Mouse (Mus musculus): Measurements from ENCODE around the gene Jph3. TPM values are rescaled to one million over a fixed set of nuclear protein-coding genes. Genes with fewer than 3 reads are reported as not detected.

The Jph3 gene
- polyA plus RNA-seq, 1 experiment = not detected

DNA sequence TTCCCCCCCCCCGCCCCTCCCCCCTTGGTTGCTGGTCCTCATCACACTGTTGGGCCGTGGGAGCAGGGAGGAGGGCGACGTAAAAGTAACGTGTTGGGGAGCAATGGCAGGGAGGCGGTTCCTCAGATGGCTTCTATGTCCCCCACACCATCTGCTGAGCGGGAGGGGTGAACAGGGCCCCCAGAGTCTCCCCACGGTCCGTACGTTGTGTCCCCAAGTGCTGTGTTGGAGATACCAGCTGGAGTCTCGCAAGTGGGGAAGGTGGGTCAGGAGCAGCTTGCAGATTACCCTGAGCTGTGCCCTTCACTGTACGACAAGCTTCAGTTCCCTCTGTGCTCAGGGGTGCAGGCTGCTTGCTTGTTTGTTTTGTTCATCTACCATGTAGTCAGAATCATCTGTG is 5.6 kb upstream of the Jph3 start:
- TF ChIP-seq POLR2A (IDR thresholded peaks at IDR 0.05; ENCODE audit: low read depth, low read length) (no peak), CTCF (IDR thresholded peaks at IDR 0.05; ENCODE audit: borderline replicate concordance, insufficient read depth, low read length) (no peak)
- Histone ChIP-seq H3K4me1 (ENCODE audit: control insufficient read depth, insufficient read depth, low read length) (no peaks in the 10 kb centered on the region), H3K4me3 (ENCODE audit: insufficient read depth, low read length) (no peak overlapping the region), H3K27ac (ENCODE audit: insufficient read depth, low read length) (no peak overlapping the region)

DNA sequence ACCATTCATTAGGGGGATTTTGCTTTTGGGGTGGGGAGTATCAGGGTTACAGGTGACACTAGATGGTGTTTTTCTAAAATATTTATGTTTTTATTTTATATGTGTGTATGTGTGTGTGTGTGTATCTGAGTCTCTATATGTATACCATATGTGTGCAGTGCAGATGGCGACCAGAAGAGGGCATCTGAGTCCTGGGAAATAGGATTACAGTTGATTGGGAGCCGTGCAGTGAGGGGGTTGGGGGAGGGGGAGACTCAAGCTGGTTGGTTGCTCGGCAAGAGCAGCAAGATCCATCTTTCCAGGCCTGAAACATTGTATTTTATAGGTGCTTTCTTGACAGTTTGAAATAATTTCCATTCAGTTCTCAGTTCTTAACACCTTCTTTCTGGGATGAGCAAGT is 2.3 kb upstream of the Jph3 start:
- TF ChIP-seq CTCF (IDR thresholded peaks at IDR 0.05; ENCODE audit: borderline replicate concordance, insufficient read depth, low read length) (no peak), POLR2A (IDR thresholded peaks at IDR 0.05; ENCODE audit: low read depth, low read length) (no peak)
- no peak overlapping the region for H3K4me3 ChIP-seq (ENCODE audit: insufficient read depth, low read length)
- H3K27ac ChIP-seq (ENCODE audit: insufficient read depth, low read length) = no peak overlapping the region
- no peaks in the 10 kb centered on the region for H3K4me1 ChIP-seq (ENCODE audit: control insufficient read depth, insufficient read depth, low read length)

DNA sequence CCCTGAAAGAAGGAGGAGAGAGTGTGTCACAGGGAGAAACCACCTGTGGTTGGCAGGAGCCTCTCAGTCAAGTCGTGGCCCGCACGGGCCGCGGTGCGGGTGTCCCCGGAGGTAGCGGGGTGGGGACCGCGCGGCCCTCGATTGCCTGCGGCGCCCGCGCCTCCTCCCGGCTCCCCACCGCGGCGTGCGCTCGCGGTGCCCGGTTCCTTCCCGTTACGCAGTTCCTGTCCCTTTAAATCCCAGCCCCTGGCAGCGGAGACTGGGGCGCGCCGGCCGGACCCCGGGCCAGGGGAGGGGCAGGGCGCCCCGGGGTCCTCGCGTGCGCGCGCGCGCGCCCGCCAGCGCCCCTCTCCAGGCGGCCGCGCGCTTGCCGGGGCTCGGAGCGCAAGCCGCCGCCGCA is 331 bp downstream of the Jph3 start:
- TF ChIP-seq POLR2A (IDR thresholded peaks at IDR 0.05; ENCODE audit: low read depth, low read length) (no peak), CTCF (IDR thresholded peaks at IDR 0.05; ENCODE audit: borderline replicate concordance, insufficient read depth, low read length) (no peak)
- no peak overlapping the region for H3K27ac ChIP-seq (ENCODE audit: insufficient read depth, low read length)
- H3K4me3 ChIP-seq (ENCODE audit: insufficient read depth, low read length) = no peak overlapping the region
- H3K4me1 ChIP-seq (ENCODE audit: control insufficient read depth, insufficient read depth, low read length) = no peaks in the 10 kb centered on the region

DNA sequence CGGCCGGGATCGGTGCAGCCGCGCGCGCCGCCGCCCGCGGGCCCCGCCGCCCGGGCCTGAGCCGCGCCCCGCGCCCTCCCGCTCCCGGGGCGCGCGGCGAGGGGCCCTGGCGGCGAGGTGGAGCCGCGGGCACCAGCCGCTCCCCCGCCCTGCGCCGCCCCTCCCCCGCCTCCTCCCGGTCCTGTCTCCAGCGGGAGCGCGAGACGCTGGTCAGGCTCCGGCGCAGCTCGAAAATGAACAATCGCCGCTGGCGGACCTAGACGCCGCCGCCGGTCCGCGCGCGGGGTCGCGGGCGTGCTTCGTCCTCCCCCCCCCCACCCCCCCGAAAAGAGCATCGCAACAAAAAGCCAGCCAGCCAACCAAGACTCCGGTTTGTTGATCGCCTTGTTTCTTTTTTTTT is 747 bp downstream of the Jph3 start:
- Histone ChIP-seq H3K4me3 (ENCODE audit: insufficient read depth, low read length) (no peak overlapping the region), H3K4me1 (ENCODE audit: control insufficient read depth, insufficient read depth, low read length) (no peaks in the 10 kb centered on the region), H3K27ac (ENCODE audit: insufficient read depth, low read length) (no peak overlapping the region)
- TF ChIP-seq CTCF (IDR thresholded peaks at IDR 0.05; ENCODE audit: borderline replicate concordance, insufficient read depth, low read length) (no peak), POLR2A (IDR thresholded peaks at IDR 0.05; ENCODE audit: low read depth, low read length) (no peak)

DNA sequence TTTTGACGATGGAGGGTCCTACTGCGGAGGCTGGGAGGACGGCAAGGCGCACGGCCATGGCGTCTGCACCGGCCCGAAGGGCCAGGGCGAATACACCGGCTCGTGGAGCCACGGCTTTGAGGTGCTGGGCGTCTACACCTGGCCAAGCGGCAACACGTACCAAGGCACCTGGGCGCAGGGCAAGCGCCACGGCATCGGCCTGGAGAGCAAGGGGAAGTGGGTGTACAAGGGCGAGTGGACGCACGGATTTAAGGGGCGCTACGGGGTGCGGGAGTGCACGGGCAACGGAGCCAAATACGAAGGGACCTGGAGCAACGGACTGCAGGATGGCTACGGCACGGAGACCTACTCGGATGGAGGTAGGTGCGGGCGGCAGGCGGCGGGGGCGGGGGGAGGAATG is 1.2 kb downstream of the Jph3 start:
- TF ChIP-seq POLR2A (IDR thresholded peaks at IDR 0.05; ENCODE audit: low read depth, low read length) (no peak), CTCF (IDR thresholded peaks at IDR 0.05; ENCODE audit: borderline replicate concordance, insufficient read depth, low read length) (no peak)
- Histone ChIP-seq H3K27ac (ENCODE audit: insufficient read depth, low read length) (no peak overlapping the region), H3K4me3 (ENCODE audit: insufficient read depth, low read length) (no peak overlapping the region), H3K4me1 (ENCODE audit: control insufficient read depth, insufficient read depth, low read length) (no peaks in the 10 kb centered on the region)

DNA sequence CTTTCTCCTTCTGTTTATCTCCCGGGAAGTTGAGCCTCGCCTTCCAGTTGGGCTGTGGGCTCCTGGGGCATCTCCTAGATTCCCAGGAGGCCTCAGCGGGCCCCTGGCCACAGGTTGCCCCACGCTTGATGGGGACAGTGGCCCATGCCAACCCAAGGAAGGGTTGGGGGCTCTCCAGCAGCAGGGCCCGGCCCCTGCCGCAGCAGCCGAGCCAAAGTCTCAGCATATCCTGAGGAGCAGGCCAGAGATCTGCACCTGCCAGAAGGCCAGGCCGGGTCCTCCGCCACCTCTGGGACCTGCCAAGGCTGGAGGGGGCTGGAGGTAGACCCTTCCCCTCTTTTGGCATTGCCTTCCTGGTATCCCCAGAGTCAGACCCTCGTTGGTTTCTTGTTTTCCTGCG is 1.6 kb downstream of the Jph3 start:
- Histone ChIP-seq H3K27ac (ENCODE audit: insufficient read depth, low read length) (no peak overlapping the region), H3K4me3 (ENCODE audit: insufficient read depth, low read length) (no peak overlapping the region), H3K4me1 (ENCODE audit: control insufficient read depth, insufficient read depth, low read length) (no peaks in the 10 kb centered on the region)
- no peak for TF ChIP-seq CTCF (IDR thresholded peaks at IDR 0.05; ENCODE audit: borderline replicate concordance, insufficient read depth, low read length)
- no peak for TF ChIP-seq POLR2A (IDR thresholded peaks at IDR 0.05; ENCODE audit: low read depth, low read length)

DNA sequence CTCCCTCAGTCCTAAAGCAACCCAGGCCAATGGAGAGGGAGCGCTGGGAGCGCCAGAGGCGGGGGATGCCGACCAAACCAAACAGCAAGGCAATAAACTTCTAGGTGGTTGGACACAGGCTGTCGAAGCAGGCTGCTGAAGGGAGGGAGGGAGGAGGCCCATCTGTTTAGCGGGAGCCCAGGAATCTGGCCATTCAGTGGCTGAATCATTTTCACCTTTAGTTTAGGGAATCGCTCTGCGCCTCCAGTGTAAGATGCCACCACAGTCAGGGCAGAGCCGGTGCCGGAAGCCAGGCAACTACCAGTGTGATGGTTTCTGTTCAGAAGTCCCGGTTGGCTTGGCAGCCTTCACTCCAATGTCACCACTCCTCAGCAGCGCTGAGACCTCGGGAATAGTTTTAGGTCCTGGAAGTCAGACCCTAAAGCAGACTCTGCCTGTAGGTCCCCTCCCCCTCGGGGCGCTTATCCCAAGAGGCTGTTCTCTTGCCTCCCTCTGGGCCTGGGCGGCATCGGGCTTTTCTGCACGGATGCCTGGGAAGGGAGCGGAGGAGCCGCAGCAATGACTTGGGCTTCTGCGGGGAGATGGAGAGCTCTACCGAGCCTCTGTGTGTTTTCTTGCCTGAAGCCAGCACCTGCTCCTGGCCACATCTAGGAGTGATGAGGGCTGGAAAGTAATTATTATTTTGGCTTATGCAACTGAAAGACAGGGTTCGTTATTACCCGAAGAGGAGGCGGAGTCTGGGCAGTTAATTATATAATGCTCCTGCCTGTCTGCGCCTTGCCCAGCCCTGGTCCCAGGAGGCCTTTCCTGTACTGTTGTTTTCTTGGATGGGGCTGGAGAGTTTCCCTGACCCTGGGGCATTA is 2.3 kb downstream of the Jph3 start:
- Histone ChIP-seq H3K4me3 (ENCODE audit: insufficient read depth, low read length) (no peak overlapping the region), H3K4me1 (ENCODE audit: control insufficient read depth, insufficient read depth, low read length) (no peaks in the 10 kb centered on the region), H3K27ac (ENCODE audit: insufficient read depth, low read length) (no peak overlapping the region)
- no peak for TF ChIP-seq POLR2A (IDR thresholded peaks at IDR 0.05; ENCODE audit: low read depth, low read length)

DNA sequence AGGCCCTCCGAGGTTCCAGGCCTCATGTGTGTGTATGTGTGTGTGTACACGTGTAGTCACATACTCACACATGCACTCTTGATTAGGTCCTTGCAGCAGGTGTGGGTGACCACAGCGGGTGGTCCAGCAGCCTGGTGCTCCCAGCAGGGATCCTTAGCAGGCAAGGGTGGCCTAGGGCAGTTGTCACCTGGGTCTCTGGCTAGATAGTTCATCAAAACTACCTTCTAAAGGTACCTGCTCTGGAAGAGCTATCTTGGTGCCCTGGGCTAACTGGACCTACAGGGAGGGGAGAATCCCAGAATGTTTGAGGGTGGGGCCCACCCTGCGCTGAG is 2.9 kb downstream of the Jph3 start:
- TF ChIP-seq CTCF (IDR thresholded peaks at IDR 0.05; ENCODE audit: borderline replicate concordance, insufficient read depth, low read length) (no peak), POLR2A (IDR thresholded peaks at IDR 0.05; ENCODE audit: low read depth, low read length) (no peak)
- Histone ChIP-seq H3K4me1 (ENCODE audit: control insufficient read depth, insufficient read depth, low read length) (no peaks in the 10 kb centered on the region), H3K4me3 (ENCODE audit: insufficient read depth, low read length) (no peak overlapping the region), H3K27ac (ENCODE audit: insufficient read depth, low read length) (no peak overlapping the region)

DNA sequence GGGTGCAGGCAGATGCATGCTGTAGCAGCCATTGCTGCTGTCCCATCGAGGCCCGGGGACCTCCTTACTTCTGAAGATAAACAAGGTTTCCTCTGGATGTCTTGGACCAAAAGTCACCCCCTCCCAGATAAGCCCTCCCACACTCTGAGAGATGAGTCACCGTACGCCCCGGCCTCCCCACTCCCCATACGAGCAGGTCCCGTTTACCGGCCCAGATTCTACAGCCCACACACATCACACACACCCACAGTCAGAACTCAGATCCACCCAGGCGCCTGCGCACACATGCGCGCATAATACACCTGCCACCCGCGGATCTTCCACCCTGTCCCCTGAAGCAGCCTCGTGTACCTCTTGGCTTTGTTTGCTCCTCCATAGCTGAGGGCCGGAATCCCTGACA is 4.8 kb downstream of the Jph3 start:
- TF ChIP-seq POLR2A (IDR thresholded peaks at IDR 0.05; ENCODE audit: low read depth, low read length) (no peak), CTCF (IDR thresholded peaks at IDR 0.05; ENCODE audit: borderline replicate concordance, insufficient read depth, low read length) (no peak)
- no peak overlapping the region for H3K4me3 ChIP-seq (ENCODE audit: insufficient read depth, low read length)
- H3K27ac ChIP-seq (ENCODE audit: insufficient read depth, low read length) = no peak overlapping the region
- H3K4me1 ChIP-seq (ENCODE audit: control insufficient read depth, insufficient read depth, low read length) = no peaks in the 10 kb centered on the region

DNA sequence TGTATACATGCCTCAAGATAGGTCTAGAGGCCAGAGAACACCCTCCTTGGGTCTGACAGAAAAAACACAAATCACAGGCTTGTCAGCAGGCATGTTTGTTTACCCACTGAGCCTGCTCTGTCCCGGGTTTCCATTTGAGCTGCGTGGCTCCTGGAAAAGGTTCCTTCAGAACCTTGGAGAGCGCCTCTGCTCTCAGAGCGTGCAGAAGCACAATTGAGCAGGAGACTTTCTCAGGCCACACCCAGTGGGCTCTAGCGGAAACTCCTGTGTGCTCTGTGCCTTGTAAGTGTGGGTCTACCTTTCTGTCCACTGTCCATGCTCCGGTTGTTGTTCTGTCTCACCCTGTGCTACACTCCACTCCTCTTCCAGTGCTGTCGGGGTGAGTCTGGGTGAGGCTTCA is 6.8 kb downstream of the Jph3 start:
- TF ChIP-seq CTCF (IDR thresholded peaks at IDR 0.05; ENCODE audit: borderline replicate concordance, insufficient read depth, low read length) = no peak
- no peak for TF ChIP-seq POLR2A (IDR thresholded peaks at IDR 0.05; ENCODE audit: low read depth, low read length)
- H3K4me1 ChIP-seq (ENCODE audit: control insufficient read depth, insufficient read depth, low read length) = no peaks in the 10 kb centered on the region
- no peak overlapping the region for H3K4me3 ChIP-seq (ENCODE audit: insufficient read depth, low read length)
- no peak overlapping the region for H3K27ac ChIP-seq (ENCODE audit: insufficient read depth, low read length)
